Mouse (Mus musculus) splenic B cell, adult 2 months (primary cell): Measurements from ENCODE around the gene Cracr2b.

ENCODE experiments used
- DNase-seq: peaks from one replicate; pipeline ENCODE4 v3.0.0-alpha.2; 2011; ENCODE audit warnings: low read depth, low spot score
- H3K27me3 ChIP-seq: 2 replicates; pipeline ENCODE4 v1.6.1; 2012; ENCODE audit warnings: mild to moderate bottlenecking, low read length, moderate library complexity, mixed read lengths; ENCODE audit not compliant: control insufficient read depth, poor library complexity, insufficient read depth, severe bottlenecking
- H3K36me3 ChIP-seq: 2 replicates; pipeline ENCODE4 v1.6.1; 2012; ENCODE audit warnings: mild to moderate bottlenecking, low read length, moderate library complexity, mixed read lengths; ENCODE audit not compliant: control insufficient read depth, poor library complexity, insufficient read depth, severe bottlenecking

Cracr2b gene

GRCm38 (mm10) chr7:141429840-141430584 is 30.9 kb upstream of the Cracr2b start:
- DNase-seq, result no peak

DNA sequence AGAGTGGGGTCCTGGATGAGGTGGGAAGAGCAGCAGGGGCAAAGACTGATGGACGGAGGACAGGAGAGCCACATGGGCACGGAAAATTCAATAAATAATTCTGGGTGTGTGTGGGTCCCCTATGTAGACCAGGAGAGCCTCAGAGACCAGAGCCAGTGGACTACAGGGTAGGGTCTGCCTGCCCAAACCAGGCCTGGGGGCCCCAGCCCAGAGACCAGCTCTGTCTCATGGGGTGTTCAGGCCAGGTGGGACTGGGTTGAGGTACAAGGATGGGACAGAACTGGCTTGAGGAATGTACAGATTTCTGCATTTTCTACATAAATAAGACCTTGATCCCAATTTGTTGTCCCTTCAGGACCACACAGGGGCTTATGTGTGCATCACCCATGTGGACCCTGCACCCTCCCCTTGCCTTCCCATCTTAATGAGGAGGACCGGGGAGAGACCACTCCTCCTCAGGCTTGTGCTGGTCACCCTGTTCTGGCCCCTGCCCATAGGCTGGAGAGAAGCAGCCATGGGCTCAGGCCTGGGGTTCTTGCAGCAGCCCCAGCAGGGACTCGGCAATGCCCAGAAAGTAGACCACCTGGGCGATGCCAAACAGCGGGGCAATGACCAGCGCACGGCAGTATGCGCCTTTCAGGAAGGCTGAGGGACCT is 30.2 kb upstream of the Cracr2b start:
- peaks cover 5% of the 10 kb centered on the region for H3K36me3 ChIP-seq
- DNase-seq, result no peak
- no peaks in the 10 kb centered on the region for H3K27me3 ChIP-seq

More at GRCm38 (mm10) chr7:141429840-141430584, 30.9 kb upstream of the Cracr2b start:
- Histone ChIP-seq H3K27me3 (no peaks in the 10 kb centered on the region), H3K36me3 (peaks cover 5% of the 10 kb centered on the region)

DNA sequence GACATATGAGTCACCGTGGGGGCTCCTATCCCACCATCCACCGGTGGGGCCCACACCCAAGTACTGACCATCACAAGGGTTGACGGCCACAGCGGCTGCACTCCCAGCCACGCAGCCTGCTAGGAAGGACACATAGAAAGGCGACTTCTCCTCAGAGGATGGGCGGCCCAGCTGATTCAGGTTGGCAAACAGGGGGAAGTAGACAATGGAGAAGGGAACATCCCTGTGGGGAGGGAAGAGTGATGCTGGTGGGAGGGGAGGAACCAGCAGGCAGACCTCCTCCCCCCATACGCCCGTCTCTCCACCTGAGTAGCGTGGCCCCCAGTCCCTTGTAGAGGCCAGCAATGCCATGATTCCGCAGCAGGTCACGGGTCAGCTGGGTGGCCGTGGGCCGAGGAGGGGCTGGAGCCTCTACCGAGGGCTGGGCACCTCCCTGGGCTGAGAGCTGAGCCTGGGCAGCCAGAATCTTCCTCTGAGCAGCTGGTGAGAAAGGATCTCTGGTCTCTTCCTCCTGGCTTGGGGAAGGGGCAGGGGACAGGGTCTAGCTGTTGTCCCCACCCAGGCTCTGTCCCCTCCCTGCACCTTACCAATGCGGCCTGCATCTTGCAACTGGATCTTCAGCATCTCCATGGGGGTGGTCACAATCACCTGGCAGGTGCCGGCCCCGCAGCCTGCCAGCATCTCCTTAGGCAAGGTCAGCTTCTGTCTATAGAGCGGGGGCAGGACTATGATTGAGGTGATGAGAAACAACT is 29.3 kb upstream of the Cracr2b start:
- Histone ChIP-seq H3K27me3 (no peaks in the 10 kb centered on the region), H3K36me3 (peaks cover 5% of the 10 kb centered on the region)
- DNase-seq, result no peak

GRCm38 (mm10) chr7:141432186-141432611 is 28.7 kb upstream of the Cracr2b start:
- peaks cover 5% of the 10 kb centered on the region for H3K36me3 ChIP-seq
- no peaks in the 10 kb centered on the region for H3K27me3 ChIP-seq
- no peak for DNase-seq

- no peak for DNase-seq
- Histone ChIP-seq H3K27me3 (no peaks in the 10 kb centered on the region), H3K36me3 (peaks cover 5% of the 10 kb centered on the region)
These were observed 28.0 kb upstream of the Cracr2b start for GRCm38 (mm10) chr7:141432741-141433516.

DNA sequence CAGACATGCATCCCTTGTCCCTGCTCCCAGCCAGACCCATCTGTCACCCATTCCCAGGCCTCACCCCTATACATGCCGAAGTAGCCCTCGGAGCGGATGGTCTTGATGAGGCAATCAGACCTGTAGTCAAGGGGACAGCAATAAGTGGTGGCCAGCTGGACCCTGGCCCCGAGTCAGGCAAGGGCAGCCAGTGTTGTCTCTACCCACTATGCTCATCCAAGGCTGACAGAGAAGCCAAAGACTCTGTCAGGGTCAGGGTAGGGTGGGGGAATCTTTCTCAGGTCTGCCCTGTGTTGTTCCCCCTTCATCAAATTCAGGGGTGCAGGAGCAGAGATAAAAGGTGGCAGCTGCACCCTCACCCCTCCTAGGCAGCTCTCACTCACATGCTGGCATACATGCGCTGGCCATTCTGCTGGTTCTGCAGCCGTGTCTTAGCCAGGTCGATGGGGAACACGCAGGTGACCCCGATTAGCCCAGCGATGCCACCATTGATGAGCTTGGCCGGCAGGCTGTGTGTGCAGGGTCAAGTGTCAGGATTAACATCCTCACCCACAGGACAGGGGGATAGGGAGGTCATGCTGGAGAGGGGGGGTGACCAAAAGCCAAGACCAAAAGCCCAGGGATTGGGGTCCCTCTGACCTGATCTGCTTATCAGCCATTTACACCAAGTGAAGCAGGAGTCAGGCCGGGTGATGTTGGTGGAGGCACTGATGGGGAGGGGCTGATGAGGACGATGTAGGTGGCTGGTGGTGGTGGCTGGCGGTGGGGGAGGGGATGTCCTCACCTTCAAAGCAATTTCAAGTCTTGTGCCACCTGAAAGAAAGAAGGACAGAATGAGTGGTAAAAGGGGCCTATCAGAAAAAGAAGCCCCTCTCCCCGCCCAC is 27.1 kb upstream of the Cracr2b start:
- Histone ChIP-seq H3K36me3 (peaks cover 5% of the 10 kb centered on the region), H3K27me3 (no peaks in the 10 kb centered on the region)
- no peak for DNase-seq

- Histone ChIP-seq H3K36me3 (peaks cover 5% of the 10 kb centered on the region), H3K27me3 (no peaks in the 10 kb centered on the region)
- DNase-seq, result peak; percentile 52
These were observed 26.4 kb upstream of the Cracr2b start for GRCm38 (mm10) chr7:141434464-141434863.

GRCm38 (mm10) chr7:141435129-141435855 is 25.6 kb upstream of the Cracr2b start:
- H3K27me3 ChIP-seq, result no peaks in the 10 kb centered on the region
- DNase-seq, result peak; percentile 76
- H3K36me3 ChIP-seq, result peaks cover 5% of the 10 kb centered on the region

DNA sequence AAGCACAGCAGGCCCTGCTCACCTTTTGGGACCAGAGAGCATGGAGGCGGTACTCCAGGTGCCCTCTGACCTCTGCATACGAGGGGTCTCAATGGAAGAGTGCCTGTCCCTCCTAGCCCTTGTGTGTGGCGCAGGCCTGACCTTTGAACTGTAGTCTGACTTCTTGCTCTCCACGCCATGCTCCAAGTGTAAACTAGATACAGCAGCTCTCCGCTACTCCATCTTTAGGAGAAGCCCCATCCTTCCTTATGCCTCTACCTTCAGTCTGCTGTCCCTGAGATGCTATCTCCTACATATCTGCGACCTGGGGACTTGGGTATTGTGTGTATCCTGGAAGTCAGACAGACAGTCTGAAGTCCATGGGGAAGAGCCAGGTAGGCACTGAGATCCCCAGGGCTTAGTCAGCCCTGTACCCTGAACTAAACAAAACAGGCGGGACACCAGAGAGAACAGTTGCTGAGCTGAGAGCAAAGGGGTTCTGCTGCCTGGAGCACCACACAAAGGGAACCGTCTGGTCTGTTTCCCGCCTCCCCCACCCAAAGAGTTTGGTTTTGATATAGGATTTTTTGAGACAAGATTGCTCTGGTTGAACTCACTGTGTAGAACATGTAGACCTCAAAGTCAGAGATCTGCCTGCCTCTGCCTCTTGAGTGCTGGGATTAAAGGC is 24.9 kb upstream of the Cracr2b start:
- Histone ChIP-seq H3K36me3 (peaks cover 5% of the 10 kb centered on the region), H3K27me3 (no peaks in the 10 kb centered on the region)
- no peak for DNase-seq

DNA sequence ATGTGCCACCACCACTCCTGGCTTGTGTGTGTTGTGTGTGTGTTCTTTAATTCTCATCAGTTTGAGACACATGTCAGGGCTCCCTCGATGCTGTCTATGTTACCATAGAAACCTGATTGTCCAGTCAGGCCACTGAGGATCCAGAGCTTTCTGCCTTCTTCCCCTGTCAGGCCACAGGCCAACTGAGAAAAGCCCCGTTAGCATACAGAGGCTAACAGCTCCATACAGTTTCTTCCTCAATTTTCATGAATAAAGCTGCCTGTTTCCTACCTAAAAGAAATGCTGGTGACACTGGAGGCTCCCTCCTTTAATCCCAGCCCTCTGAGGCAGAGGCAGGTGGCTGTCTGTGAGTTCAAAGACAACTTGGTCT is 24.4 kb upstream of the Cracr2b start:
- Histone ChIP-seq H3K36me3 (peaks cover 5% of the 10 kb centered on the region), H3K27me3 (no peaks in the 10 kb centered on the region)
- no peak for DNase-seq

DNA sequence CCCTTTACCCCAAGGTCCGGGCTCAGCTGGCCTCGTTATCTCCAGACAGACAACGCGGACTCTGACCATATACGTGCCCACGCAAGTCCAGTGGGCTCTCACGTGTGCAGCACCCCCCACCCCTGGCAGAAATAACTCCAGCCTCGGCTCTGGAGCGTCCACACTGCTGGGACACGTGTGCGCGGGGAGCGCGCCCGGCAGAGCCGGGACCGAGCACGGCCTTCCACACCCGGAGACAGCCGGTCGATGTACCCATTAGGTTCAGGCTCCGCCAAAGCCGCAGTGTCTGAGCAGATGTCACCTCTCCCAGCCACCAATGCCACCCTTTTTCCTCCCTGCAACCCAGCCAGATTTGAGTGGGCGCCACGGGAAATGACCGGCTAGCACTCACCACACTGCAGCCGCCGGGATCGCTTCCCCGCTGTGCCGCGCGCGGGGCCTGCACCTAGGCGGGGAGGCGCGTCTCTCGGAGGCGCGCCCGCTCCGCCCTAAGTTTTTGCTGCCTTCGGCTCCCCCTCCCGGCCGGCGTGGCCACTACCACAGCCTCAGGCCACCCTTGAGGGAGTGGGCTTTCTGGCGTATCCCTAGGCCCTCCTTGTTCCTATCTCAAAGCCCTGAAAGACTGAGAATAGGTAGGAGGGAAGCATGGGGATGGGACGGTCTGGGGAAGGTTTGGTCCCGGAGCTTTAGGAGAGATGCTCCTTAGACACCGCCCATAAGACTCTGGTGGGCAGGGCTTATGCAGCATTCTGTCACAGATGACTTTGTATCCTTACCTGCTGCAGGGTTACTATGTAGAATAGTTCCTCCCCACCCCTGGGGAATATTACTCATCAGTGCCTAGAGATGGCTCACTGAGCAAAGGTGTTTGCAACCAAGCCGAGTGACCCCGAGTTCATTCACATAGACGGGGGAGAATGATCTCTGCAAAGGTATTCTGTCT is 23.4 kb upstream of the Cracr2b start, which contains the start of gene Slc25a22:
Slc25a22 (minus strand) TSS at position 715 of the 943 bp plus-strand sequence.
- peak; percentile 81 for DNase-seq
- Histone ChIP-seq H3K27me3 (no peaks in the 10 kb centered on the region), H3K36me3 (peaks cover 1% of the 10 kb centered on the region)
